Mouse (Mus musculus): Measurements from ENCODE around the gene Rps27l.

Gene Rps27l

DNA sequence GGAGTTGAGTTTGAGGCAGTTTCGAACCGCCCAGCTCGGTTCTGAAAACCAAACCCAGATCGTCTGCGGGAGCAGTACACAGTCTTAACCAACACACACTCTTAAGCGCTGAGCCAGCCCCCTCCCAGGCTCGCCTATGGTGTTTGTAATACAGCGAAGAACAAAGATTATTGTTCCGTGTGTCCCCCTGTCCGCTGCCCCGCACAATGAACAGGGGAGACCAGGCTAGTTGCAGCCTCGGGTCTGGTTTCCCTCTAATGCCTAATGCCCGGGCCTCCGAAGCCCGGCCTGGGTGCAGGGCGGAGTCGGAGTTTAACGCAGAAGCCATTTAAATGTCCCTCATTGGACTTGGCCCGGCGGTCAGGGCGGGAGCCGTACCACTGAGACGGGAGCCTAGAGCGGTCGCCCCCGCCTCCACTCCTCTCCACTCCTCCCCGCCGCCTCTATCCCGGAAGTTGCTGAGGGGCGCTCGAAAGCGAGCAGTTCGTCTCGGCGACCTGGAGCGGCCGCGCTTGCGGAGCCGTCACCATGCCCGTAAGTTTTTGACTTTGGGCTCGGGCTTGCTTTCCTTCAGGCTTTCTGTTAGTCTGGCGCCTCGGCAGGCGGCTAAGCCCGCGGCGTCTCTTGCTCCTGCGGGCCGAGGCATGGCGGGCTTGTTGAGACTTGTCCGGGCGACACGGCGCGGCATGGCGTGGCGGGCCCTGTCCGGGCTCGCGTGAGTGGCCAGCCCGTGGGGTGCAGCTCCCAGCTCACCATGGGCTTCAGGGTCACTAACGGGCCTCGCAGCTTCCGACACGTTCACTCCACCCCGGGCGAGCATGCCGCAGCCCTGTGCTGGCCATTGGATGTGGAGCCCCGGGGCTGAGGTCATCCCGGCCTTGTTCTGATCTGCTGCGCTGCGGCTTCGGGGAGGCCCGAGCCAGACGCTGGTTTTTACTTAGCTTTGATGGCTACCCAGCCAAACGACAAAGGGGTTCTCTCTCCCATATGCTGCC lies at the start of gene Rps27l:
Gene Rps27l (plus strand): TSS at position 440 of the 995 bp plus-strand sequence.
- POLR2A ChIA-PET: interaction anchor here in 3 of 4 experiments (0.6 to 2.8 kb wide), 46 partner anchors 8 to 820 kb away, joined by 3 to 17 read pairs (median 4); partner anchors contain the start of genes Lactb (in 3 of the 3), Rab8b (in 3 of the 3), Aph1b (in 2 of the 3) and Aph1c (in 1 of the 3)
- CTCF ChIA-PET: interaction anchor here in 2 of 4 experiments (0.6 to 1.4 kb wide), 3 partner anchors 12 to 432 kb away, joined by 3 to 4 read pairs (median 3); partner anchors contain the start of gene Fbxl22 (in 1 of the 2)

DNA sequence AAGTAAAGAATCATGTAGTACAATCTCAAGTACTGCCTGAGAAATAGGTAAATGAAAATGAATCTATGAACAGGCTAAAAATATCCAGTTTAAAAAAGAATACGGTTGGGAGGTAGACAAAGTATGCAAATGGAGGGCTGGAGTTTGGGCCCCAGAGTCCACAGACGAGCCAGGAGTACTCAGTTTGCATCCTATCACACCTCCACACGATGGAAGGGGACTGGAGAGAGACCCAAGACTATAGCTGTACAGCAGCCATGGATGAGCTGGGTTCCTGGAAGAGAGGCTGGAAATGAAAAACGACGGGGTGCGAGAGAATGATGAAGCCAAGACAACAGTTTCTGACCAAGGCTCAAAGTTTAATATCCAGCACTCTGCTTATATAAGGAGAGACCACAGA lies 48.9 kb upstream of the Rps27l start:
- ChIA-PET CTCF (interaction anchor here in 2 of 4 experiments (0.6 to 0.9 kb wide), 3 partner anchors 285 to 1164 kb away, joined by 3 to 5 read pairs (median 3); no protein-coding TSS in a partner anchor), POLR2A (interaction anchor here in 2 of 4 experiments (0.6 to 1.0 kb wide), 3 partner anchors 19 to 165 kb away, joined by 3 to 4 read pairs (median 3); partner anchors contain the start of gene Rab8b (in 1 of the 2))

GRCm38 (mm10) chr9:66897851-66898250 lies 48.0 kb upstream of the Rps27l start:
- CTCF ChIA-PET: interaction anchor here in 1 of 4 experiments (0.7 to 0.9 kb wide), 2 partner anchors 286 to 1064 kb away, joined by 3 to 6 read pairs; no protein-coding TSS in a partner anchor
- POLR2A ChIA-PET: no interaction called here

DNA sequence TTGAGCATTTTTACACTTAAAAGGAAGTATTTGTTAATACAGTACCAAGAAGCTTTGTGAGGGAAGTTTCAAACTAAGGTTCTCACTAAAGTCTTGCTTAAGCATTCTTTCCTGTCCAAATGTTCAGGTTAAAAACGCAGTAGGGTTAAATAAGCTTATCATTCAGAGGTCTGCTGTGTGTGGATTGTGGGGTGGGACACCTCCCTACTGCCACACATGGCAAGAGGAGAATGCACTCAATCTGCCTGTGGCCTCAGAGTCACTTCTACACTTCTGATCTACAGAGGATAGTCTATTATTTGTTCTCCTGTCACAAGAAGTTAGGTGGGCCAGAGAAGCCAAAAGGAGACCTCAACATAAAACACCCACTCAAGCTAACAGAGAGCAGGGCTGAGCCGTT lies 46.8 kb upstream of the Rps27l start:
- CTCF ChIA-PET: interaction anchor here in 2 of 4 experiments (0.6 to 1.0 kb wide), 2 partner anchors 13 to 40 kb away, joined by 3 to 5 read pairs; no protein-coding TSS in a partner anchor

GRCm38 (mm10) chr9:66899526-66899925 lies 46.4 kb upstream of the Rps27l start:
- POLR2A ChIA-PET: interaction anchor here in 1 of 4 experiments (1.0 kb wide), 1 partner anchor 10 kb away, joined by 4 read pairs; no protein-coding TSS in a partner anchor
- CTCF ChIA-PET: interaction anchor here in 2 of 4 experiments (0.6 to 1.0 kb wide), 2 partner anchors 12 to 39 kb away, joined by 3 to 5 read pairs; no protein-coding TSS in a partner anchor

More for the DNA sequence above, 46.8 kb upstream of the Rps27l start:
- POLR2A ChIA-PET: interaction anchor here in 1 of 4 experiments (1.0 kb wide), 1 partner anchor 11 kb away, joined by 4 read pairs; no protein-coding TSS in a partner anchor

DNA sequence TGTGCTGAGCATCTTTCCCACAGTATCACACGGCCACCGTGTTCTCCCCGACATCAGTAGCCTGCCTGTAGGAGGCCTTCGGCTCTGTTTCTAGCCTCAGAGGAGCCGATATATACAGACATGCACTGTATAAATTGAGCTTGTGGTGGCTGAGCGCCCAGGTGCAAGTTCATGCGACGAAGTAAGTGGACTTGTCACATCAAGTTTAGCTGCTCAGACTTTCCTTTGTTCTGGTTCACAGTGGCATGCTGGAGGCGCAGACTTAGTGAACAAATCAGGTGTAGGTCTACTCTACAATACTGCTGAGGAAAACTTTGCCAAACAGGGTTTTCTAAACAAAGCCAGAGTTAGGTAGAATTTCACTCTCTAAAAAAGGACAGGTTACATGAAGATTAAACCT lies 39.9 kb upstream of the Rps27l start:
- ChIA-PET POLR2A (interaction anchor here in 1 of 4 experiments (1.2 kb wide), 1 partner anchor 110 kb away, joined by 4 read pairs; no protein-coding TSS in a partner anchor), CTCF (interaction anchor here in 1 of 4 experiments (0.6 kb wide), 1 partner anchor 196 kb away, joined by 3 read pairs; no protein-coding TSS in a partner anchor)

DNA sequence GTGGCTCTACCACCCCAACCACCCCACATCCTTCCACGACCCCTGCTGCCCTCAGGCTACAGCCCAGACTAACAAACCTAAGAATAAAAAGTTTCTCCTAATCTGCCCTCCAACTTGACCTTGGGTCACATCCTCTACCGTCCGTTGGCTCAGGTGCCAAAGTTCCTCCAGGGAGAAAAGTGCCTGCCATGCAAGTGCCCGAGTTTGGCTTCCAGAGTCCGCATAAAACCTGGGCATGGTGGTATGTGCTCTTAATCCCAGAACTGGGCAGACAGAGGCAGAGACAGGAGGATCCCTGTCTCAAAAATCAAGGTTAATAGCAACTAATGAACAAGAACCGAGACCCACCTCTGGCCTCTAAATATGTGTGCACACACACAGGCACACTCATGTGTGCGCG lies 38.8 kb upstream of the Rps27l start:
- CTCF ChIA-PET: no interaction called here
- POLR2A ChIA-PET: no interaction called here

GRCm38 (mm10) chr9:66907746-66908397 lies 38.0 kb upstream of the Rps27l start:
- ChIA-PET CTCF (no interaction called here), POLR2A (interaction anchor here in 1 of 4 experiments (0.6 kb wide), 1 partner anchor 69 kb away, joined by 4 read pairs; no protein-coding TSS in a partner anchor)

- POLR2A ChIA-PET: interaction anchor here in 3 of 4 experiments (0.6 to 1.4 kb wide), 6 partner anchors 9 to 75 kb away, joined by 3 to 9 read pairs (median 4); partner anchors contain the start of genes Rab8b (in 3 of the 3) and Aph1c (in 1 of the 3)
- CTCF ChIA-PET: interaction anchor here in 2 of 4 experiments (1.0 to 1.7 kb wide), 2 partner anchors 29 to 135 kb away, joined by 3 read pairs; no protein-coding TSS in a partner anchor
These were observed 36.0 kb upstream of the Rps27l start for GRCm38 (mm10) chr9:66909922-66910321.

GRCm38 (mm10) chr9:66910677-66911076 lies 35.2 kb upstream of the Rps27l start:
- ChIA-PET POLR2A (interaction anchor here in 2 of 4 experiments (1.3 to 1.4 kb wide), 2 partner anchors 10 to 76 kb away, joined by 4 to 9 read pairs; partner anchors contain the start of genes Aph1c (in 1 of the 2) and Rab8b (in 1 of the 2)), CTCF (no interaction called here)

- POLR2A ChIA-PET: interaction anchor here in 1 of 4 experiments (0.6 kb wide), 1 partner anchor 729 kb away, joined by 3 read pairs; no protein-coding TSS in a partner anchor
- CTCF ChIA-PET: interaction anchor here in 3 of 4 experiments (0.6 to 1.5 kb wide), 4 partner anchors 8 to 27 kb away, joined by 3 to 5 read pairs (median 4); no protein-coding TSS in a partner anchor
These were observed 33.6 kb upstream of the Rps27l start for GRCm38 (mm10) chr9:66912304-66912703.

DNA sequence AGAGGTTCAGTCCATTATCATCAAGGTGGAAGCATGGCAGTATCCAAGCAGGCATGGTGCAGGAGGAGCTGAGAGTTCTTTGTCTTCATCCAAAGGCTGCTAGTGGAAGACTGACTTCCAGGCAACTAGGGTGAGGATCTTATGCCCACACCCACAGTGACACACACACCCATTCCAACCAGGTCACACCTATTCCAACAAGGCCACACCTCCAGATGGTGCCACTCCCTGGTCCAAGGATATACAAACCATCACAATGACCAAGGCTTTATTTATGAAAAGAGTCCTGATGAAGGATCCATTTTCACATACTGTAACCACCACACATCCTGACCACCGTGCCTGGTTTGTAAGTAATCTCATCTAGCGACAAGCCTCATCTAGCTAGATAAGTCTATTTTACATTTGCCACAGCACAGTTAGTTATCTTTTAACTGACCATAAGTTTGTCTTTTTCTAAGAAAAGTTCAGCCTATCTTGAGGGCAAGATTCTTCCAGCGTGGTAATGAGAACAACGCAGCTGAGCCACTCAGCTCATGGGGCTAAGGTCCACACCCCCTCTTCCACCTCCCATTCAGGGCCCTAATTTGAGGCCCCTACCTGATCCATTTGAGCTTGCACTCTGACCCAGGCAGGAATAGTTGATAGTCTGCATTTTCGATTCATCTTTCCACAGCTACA lies 32.5 kb upstream of the Rps27l start:
- POLR2A ChIA-PET: interaction anchor here in 2 of 4 experiments (0.5 to 1.5 kb wide), 5 partner anchors 11 to 181 kb away, joined by 3 read pairs; partner anchors contain the start of gene Rps27l (in 1 of the 2)
- CTCF ChIA-PET: interaction anchor here in 3 of 4 experiments (0.6 to 1.2 kb wide), 3 partner anchors 26 to 356 kb away, joined by 3 to 5 read pairs (median 3); no protein-coding TSS in a partner anchor

DNA sequence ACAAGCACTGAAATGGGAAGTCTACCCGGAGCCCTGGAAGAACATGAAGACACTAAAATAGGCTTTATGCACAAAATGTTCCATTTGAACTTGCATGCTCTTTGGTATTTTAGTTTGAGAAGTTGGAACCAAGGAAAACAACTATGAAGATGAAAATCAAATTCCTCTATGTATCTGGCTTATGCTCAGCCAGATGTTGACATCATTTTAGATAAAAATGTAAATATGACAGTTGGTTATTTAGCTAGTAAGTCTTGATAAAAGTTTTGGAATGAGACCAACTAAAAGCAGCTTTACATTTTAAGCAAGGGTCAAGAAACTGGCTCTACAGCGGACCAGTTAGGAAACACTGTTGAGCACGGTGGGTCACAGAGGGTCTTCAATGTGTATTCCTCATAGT lies 31.3 kb upstream of the Rps27l start:
- POLR2A ChIA-PET: interaction anchor here in 1 of 4 experiments (0.9 to 1.5 kb wide), 2 partner anchors 10 to 73 kb away, joined by 3 read pairs; no protein-coding TSS in a partner anchor
- CTCF ChIA-PET: no interaction called here

DNA sequence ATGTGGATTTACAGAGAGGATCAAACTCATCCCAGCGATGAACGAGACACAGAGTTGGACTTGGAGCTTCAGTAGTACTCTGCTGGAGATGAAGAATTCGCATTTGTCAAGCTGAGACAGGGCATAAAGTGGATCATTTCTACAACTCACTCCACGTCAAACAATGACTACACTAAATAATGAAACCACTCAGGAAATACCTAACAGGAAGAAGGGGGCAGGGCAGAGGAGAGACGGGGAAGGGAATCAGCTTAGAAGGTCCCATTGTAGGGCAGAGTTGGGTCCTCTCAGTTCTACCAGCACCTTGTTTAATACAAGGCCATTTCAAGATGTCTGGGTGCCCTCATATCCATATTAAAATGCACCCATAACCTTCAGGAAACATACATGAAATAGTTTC lies 30.5 kb upstream of the Rps27l start:
- POLR2A ChIA-PET: interaction anchor here in 1 of 4 experiments (1.0 kb wide), 1 partner anchor 31 kb away, joined by 3 read pairs; the partner anchor contains the start of gene Rps27l

DNA sequence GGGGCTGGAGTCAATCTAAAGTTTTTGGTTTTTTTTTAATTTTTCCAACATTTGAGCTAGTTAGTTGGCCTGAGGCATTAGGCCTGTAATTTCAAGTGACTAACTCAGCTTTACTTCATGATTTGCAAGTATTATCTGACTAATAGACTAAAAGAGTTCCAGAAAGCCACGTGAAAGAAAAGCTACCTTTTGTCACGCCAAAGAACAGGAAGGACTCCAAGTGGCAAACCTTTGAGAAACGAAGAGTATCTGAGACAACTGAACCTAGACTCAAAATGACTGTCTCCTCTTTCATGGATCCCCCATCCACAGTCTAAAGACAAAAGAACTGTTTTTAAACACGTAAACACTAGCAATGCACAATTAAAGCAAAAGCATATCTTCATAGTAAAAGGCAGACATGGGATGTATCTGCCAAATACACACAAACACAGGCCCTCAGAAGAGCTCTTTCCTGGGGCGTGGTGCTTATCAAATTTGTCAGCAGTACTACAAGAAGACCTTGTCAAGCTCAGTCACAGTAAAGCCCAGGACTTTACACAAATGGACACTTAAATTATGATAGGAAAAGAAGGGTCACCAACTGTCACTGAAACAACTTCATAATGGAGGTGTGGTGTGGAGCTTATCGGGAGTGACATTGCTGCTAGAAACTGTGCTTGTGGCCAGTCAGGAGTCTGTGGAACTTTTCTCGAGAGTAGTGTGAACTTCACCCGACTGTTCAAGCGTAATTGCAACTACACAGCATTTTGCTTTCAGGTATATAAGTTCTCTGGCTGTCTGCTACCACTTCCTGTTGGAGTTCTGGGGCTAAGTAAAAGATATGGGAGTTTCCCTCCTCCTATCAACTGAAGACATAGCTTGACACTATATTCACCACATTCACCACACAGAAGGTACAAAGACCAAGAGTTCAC lies 29.8 kb upstream of the Rps27l start:
- ChIA-PET CTCF (interaction anchor here (0.6 to 1.4 kb wide), 5 partner anchors 22 to 201 kb away, joined by 3 to 4 read pairs (median 3); no protein-coding TSS in a partner anchor), POLR2A (interaction anchor here in 2 of 4 experiments (0.6 to 1.0 kb wide), 3 partner anchors 19 to 116 kb away, joined by 3 to 4 read pairs (median 3); partner anchors contain the start of gene Rps27l (in 1 of the 2))

More for the DNA sequence above, 30.5 kb upstream of the Rps27l start:
- CTCF ChIA-PET: interaction anchor here in 2 of 4 experiments (1.2 to 1.4 kb wide), 2 partner anchors 23 kb away, joined by 3 to 4 read pairs; no protein-coding TSS in a partner anchor

Measured in embryonic stem cell, embryonic (primary cell).